Mouse (Mus musculus) cortical plate, adult 2 months (tissue): ENCODE measurements around the gene Myo3b.

Experiments
- CTCF ChIP-seq: fragments of 200-500 bp; IDR thresholded peaks from 2 replicates; pipeline ENCODE4 v1.5.1; 2011; ENCODE audit warnings: mild to moderate bottlenecking, control low read depth, low read length; ENCODE audit not compliant: insufficient read depth; ENCODE audit errors: extremely low read depth
- POLR2A ChIP-seq: fragments of 200-500 bp; IDR thresholded peaks from 2 replicates; pipeline ENCODE4 v1.6.1; 2011; ENCODE audit warnings: mild to moderate bottlenecking, low read length, control low read depth; ENCODE audit not compliant: insufficient read depth; ENCODE audit errors: extremely low read depth

- no peak for TF ChIP-seq CTCF
- TF ChIP-seq POLR2A = no peak
Measured at GRCm38 (mm10) chr2:70065729-70066300, 26.9 kb downstream of the Myo3b start.
